Mouse (Mus musculus) MEL (cell line): ENCODE results near the gene Fat3. TPM values are rescaled to one million over a fixed set of nuclear protein-coding genes. Genes with fewer than 3 reads are reported as not detected.

Source experiments
- DNase-seq: peaks from one replicate; pipeline ENCODE4 v3.0.0; 2011; ENCODE audit warnings: low read depth, low spot score
- H3K27ac ChIP-seq: 2 replicates; pipeline ENCODE4 v1.5.1; 2012; ENCODE audit warnings: low read depth, mild to moderate bottlenecking, control low read depth, low read length, moderate library complexity; ENCODE audit not compliant: control insufficient read depth
- H3K27me3 ChIP-seq, 2 experiments: fragments of 150-350 bp in 1 of 2; sonication (generic) in 1 of 2; 2 replicates each; pipeline ENCODE4 v1.6.1; 2012; ENCODE audit warnings: low read length in 2 of 2, mild to moderate bottlenecking in 2 of 2, improper control_type of control experiment in 1 of 2, moderate library complexity in 1 of 2; ENCODE audit not compliant: insufficient read depth in 2 of 2, control insufficient read depth in 1 of 2
- H3K36me3 ChIP-seq, 2 experiments: 2 replicates each; pipeline ENCODE4 v1.6.1; 2012 to 2014; ENCODE audit warnings: low read length in 2 of 2, improper control_type of control experiment in 1 of 2, inconsistent platforms in 1 of 2, mild to moderate bottlenecking in 1 of 2; ENCODE audit not compliant: insufficient read depth in 2 of 2, control insufficient read depth in 1 of 2
- H3K4me1 ChIP-seq, 2 experiments: fragments of 150-350 bp in 1 of 2; sonication (generic) in 1 of 2; 2 replicates each; pipeline ENCODE4 v1.6.1; 2012; ENCODE audit warnings: low read length in 2 of 2, improper control_type of control experiment in 1 of 2, mild to moderate bottlenecking in 1 of 2; ENCODE audit not compliant: insufficient read depth in 2 of 2, control insufficient read depth in 1 of 2
- H3K4me3 ChIP-seq, 2 experiments: fragments of 150-350 bp in 1 of 2; sonication (generic) in 1 of 2; 2 replicates each; pipeline ENCODE4 v1.5.1; 2012; ENCODE audit warnings: low read depth in 2 of 2, low read length in 2 of 2, mild to moderate bottlenecking in 2 of 2, moderate library complexity in 2 of 2, control low read depth in 1 of 2, improper control_type of control experiment in 1 of 2; ENCODE audit not compliant: control insufficient read depth in 1 of 2, insufficient read depth in 1 of 2
- H3K79me2 ChIP-seq: 2 replicates; pipeline ENCODE4 v1.6.1; 2012; ENCODE audit warnings: mild to moderate bottlenecking, low read length, moderate library complexity; ENCODE audit not compliant: control insufficient read depth, poor library complexity, insufficient read depth
- H3K9ac ChIP-seq: 2 replicates; pipeline ENCODE4 v1.6.1; 2012; ENCODE audit warnings: low read depth, mild to moderate bottlenecking, control low read depth, low read length, moderate library complexity; ENCODE audit not compliant: control insufficient read depth, poor library complexity, severe bottlenecking
- H3K9me3 ChIP-seq: fragments of 150-350 bp; sonication (generic); replicated peaks from 2 replicates; pipeline ENCODE4 v1.6.1; 2012; ENCODE audit warnings: mild to moderate bottlenecking, low read length, improper control_type of control experiment, moderate library complexity; ENCODE audit not compliant: insufficient read depth
- CHD1 ChIP-seq: IDR thresholded peaks from 2 replicates; pipeline ENCODE4 v1.6.1; 2012; ENCODE audit warnings: low read depth, mild to moderate bottlenecking, inconsistent platforms, low read length, improper control_type of control experiment
- CHD2 ChIP-seq: IDR thresholded peaks from 2 replicates; pipeline ENCODE4 v1.6.1; 2011; ENCODE audit warnings: low read length, improper control_type of control experiment
- EP300 ChIP-seq, 2 experiments: IDR thresholded peaks; 2 replicates each; pipeline ENCODE4 v1.6.1; 2011; ENCODE audit warnings: improper control_type of control experiment in 2 of 2, low read length in 2 of 2, low read depth in 1 of 2, mild to moderate bottlenecking in 1 of 2
- ETS1 ChIP-seq: IDR thresholded peaks from 2 replicates; pipeline ENCODE4 v1.6.1; 2012; ENCODE audit warnings: low read depth, mild to moderate bottlenecking, inconsistent platforms, low read length, improper control_type of control experiment, moderate library complexity
- GATA1 ChIP-seq: IDR thresholded peaks from 2 replicates; pipeline ENCODE4 v1.6.1; 2011; ENCODE audit warnings: low read depth, low read length, improper control_type of control experiment
- HCFC1 ChIP-seq: IDR thresholded peaks from 2 replicates; pipeline ENCODE4 v1.6.1; 2012; ENCODE audit warnings: low read depth, mild to moderate bottlenecking, inconsistent platforms, low read length, improper control_type of control experiment, moderate library complexity
- JUND ChIP-seq: IDR thresholded peaks from 2 replicates; pipeline ENCODE4 v1.6.1; 2011; ENCODE audit warnings: low read depth, mild to moderate bottlenecking, improper control_type of control experiment, low read length
- MAFK ChIP-seq: IDR thresholded peaks from 2 replicates; pipeline ENCODE4 v1.6.1; 2011; ENCODE audit warnings: low read depth, mild to moderate bottlenecking, low read length, improper control_type of control experiment, borderline replicate concordance
- MXI1 ChIP-seq: IDR thresholded peaks from 2 replicates; pipeline ENCODE4 v1.6.1; 2011; ENCODE audit warnings: mild to moderate bottlenecking, low read depth, low read length, improper control_type of control experiment
- POLR2A ChIP-seq, 2 experiments: IDR thresholded peaks; 2 replicates each; pipeline ENCODE4 v1.6.1; 2011 to 2012; ENCODE audit warnings: low read length in 2 of 2, mild to moderate bottlenecking in 2 of 2, control low read depth in 1 of 2, improper control_type of control experiment in 1 of 2, low read depth in 1 of 2, moderate library complexity in 1 of 2; ENCODE audit not compliant: control insufficient read depth in 1 of 2, insufficient read depth in 1 of 2, poor library complexity in 1 of 2
- RCOR1 ChIP-seq: IDR thresholded peaks from 2 replicates; pipeline ENCODE4 v1.6.1; 2012; ENCODE audit warnings: low read depth, mild to moderate bottlenecking, inconsistent platforms, low read length, improper control_type of control experiment
- TAL1 ChIP-seq: IDR thresholded peaks from 2 replicates; pipeline ENCODE4 v1.6.1; 2012; ENCODE audit warnings: mild to moderate bottlenecking, inconsistent platforms, low read length, moderate library complexity, mixed read lengths
- TCF12 ChIP-seq: IDR thresholded peaks from 2 replicates; pipeline ENCODE4 v1.6.1; 2014; ENCODE audit warnings: low read depth, mild to moderate bottlenecking, inconsistent platforms, low read length, improper control_type of control experiment, moderate library complexity
- USF2 ChIP-seq, 2 experiments: IDR thresholded peaks; 2 replicates each; pipeline ENCODE4 v1.6.1; 2011 to 2012; ENCODE audit warnings: improper control_type of control experiment in 2 of 2, low read length in 2 of 2, borderline replicate concordance in 1 of 2, inconsistent platforms in 1 of 2, low read depth in 1 of 2, mild to moderate bottlenecking in 1 of 2; ENCODE audit not compliant: insufficient read depth in 1 of 2
- ZMIZ1 ChIP-seq: IDR thresholded peaks from 2 replicates; pipeline ENCODE4 v1.6.1; 2012; ENCODE audit warnings: low read depth, mild to moderate bottlenecking, inconsistent platforms, low read length, improper control_type of control experiment, moderate library complexity
- polyA plus RNA-seq, 2 experiments: library from polyadenylated mRNA; stranded (reverse) in 1 of 2; unstranded in 1 of 2; fragments of >175 nt in 1 of 2; fragments of >200 nt in 1 of 2; gene quantifications; 2 replicates each; pipeline versions ENCODE4 v1.2.1 to v1.2.4; 2012; ENCODE audit warnings: low replicate concordance in 2 of 2, low read depth in 1 of 2; ENCODE audit not compliant: insufficient read length in 2 of 2, insufficient read depth in 1 of 2, missing spikeins in 1 of 2
- total RNA-seq: library from RNA; depleted of rRNA; stranded (reverse); fragments of 300-350 nt; gene quantifications from 2 replicates; pipeline ENCODE4 v1.2.3, GENCODE M21; 2012

Gene Fat3
- total and polyA plus RNA-seq, 3 experiments, result 1.5 to 1.8 TPM; not detected in 1

DNA sequence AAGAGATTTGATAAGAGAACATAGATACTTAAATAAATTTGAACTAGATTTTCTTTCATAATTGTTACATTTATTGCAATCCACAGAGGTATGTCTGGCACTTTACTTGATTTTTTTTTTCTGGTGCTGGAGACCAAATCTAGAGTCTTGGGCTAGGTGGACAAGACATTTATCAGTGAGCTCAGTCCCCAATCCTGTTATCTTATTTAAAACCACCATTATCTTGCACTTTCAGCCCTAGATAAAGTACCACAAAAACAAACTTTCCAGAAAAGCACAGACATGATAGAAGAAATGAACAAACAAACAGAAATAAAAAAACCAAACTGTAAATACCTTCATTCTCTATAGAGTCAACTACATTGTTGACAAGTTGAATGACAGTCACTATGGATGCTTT, 584.5 kb downstream of the Fat3 start:
- H3K36me3 ChIP-seq, result peaks cover 0 to 26% of the 10 kb centered on the region in 2 experiments; a peak in 2 of 4 replicates
- H3K27me3 ChIP-seq, result no peaks in the 10 kb centered on the region
- no peak for DNase-seq
- TF ChIP-seq ETS1, result no peak
- no peak for TF ChIP-seq TAL1
- TF ChIP-seq GATA1, result peak; percentile 81
- TF ChIP-seq MAFK, result no peak
- no peak for TF ChIP-seq CHD1
- peak; percentile 45; the same call in 1 of the 2 replicates for TF ChIP-seq RCOR1
- no peak for TF ChIP-seq ZMIZ1
- peak; percentile 71 for TF ChIP-seq TCF12
- peak in 1 of 2 experiments; percentile 51; a peak in 1 of 4 replicates for TF ChIP-seq EP300 (IDR thresholded peaks at IDR 0.05; ENCODE audit: low read depth in 1 of 2, low read length in 2 of 2)
- TF ChIP-seq, all 39 proteins: peak for 4
- Histone ChIP-seq H3K9ac (no peak overlapping the region), H3K27ac (no peak overlapping the region), H3K4me3 (no peak overlapping the region), H3K9me3 (no peaks in the 10 kb centered on the region), H3K4me1 (peaks cover 19 to 29% of the 10 kb centered on the region in 2 experiments), H3K79me2 (no peaks in the 10 kb centered on the region)

DNA sequence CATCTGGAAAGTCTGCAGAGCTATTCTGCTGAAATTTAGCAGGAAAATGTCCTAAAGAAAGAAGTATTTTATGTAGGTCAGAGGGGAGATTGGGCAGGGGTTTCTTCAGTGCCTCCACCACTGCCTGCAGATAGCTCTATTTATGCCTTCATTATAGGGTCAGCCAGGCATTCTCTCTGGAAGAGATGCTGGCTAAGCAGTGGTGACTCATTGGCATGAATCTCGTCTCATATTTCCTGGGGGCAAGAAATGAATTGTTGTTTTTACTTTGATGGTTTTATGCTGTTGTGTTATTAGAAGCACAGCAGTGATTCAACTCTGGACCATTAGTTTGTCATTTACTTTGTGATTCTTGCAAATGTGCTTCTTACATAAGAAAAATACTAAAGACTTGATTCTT, 588.4 kb downstream of the Fat3 start:
- Histone ChIP-seq H3K9me3 (no peaks in the 10 kb centered on the region), H3K27ac (no peak overlapping the region), H3K36me3 (no peaks in the 10 kb centered on the region; a peak in 1 of 4 replicates), H3K4me1 (0 out of 4 replicates have a peak, but pooled peaks cover 0 to 4% of the 10 kb centered on the region in 2 experiments), H3K9ac (no peak overlapping the region), H3K79me2 (no peaks in the 10 kb centered on the region), H3K4me3 (no peak overlapping the region), H3K27me3 (no peaks in the 10 kb centered on the region; a peak in 1 of 4 replicates)
- DNase-seq, result no peak
- TF ChIP-seq CHD2, result no peak
- TF ChIP-seq ETS1, result no peak
- TF ChIP-seq USF2 (IDR thresholded peaks at IDR 0.05; ENCODE audit: borderline replicate concordance in 1 of 2, insufficient read depth in 1 of 2, low read depth in 1 of 2, low read length in 2 of 2), result no peak
- no peak for TF ChIP-seq HCFC1
- no peak for TF ChIP-seq POLR2A (IDR thresholded peaks at IDR 0.05; ENCODE audit: control insufficient read depth in 1 of 2, insufficient read depth in 1 of 2, low read depth in 1 of 2, low read length in 2 of 2, poor library complexity in 1 of 2)
- no peak for TF ChIP-seq GATA1
- no peak for TF ChIP-seq MXI1
- TF ChIP-seq JUND, result no peak
